Mouse (Mus musculus) stomach, postnatal 0 days (tissue): Measurements from ENCODE around the gene Rrad. TPM values are rescaled to one million over a fixed set of nuclear protein-coding genes. Genes with fewer than 3 reads are reported as not detected.
"Not testable (repeated sequence)": the region's sequence is repeated elsewhere in the genome, so short reads cannot be mapped to it uniquely, and the experiment has no call there.

Experiments
- ATAC-seq: fragments of 200-750 bp; cut with Nextera tagmentation; 2 replicates; pipeline ENCODE4 v1.8.0; 2017; ENCODE audit not compliant: low FRiP score, low TSS enrichment
- DNase-seq: peaks from one replicate; pipeline ENCODE4 v3.0.0-alpha.2; 2016; ENCODE audit warnings: low spot score
- H3K27ac ChIP-seq: fragments of 300-500 bp; sonication (generic); replicated peaks from 2 replicates; pipeline ENCODE4 v1.5.1; 2014; ENCODE audit warnings: mild to moderate bottlenecking, control low read depth
- H3K27me3 ChIP-seq: fragments of 300-500 bp; sonication (generic); 2 replicates; pipeline ENCODE4 v1.6.1; 2014; ENCODE audit warnings: low read length; ENCODE audit not compliant: control insufficient read depth, insufficient read depth
- H3K36me3 ChIP-seq: fragments of 300-500 bp; sonication (generic); 2 replicates; pipeline ENCODE4 v1.6.1; 2014; ENCODE audit warnings: low read length, mixed read lengths; ENCODE audit not compliant: control insufficient read depth, insufficient read depth
- H3K4me1 ChIP-seq: fragments of 300-500 bp; sonication (generic); replicated peaks from 2 replicates; pipeline ENCODE4 v1.6.1; 2014; ENCODE audit warnings: antibody characterized with exemption; ENCODE audit not compliant: control insufficient read depth, insufficient read depth
- H3K4me2 ChIP-seq: fragments of 300-500 bp; sonication (generic); replicated peaks from 2 replicates; pipeline ENCODE4 v1.6.1; 2014; ENCODE audit warnings: low read depth, mild to moderate bottlenecking, control low read depth, moderate library complexity
- H3K4me3 ChIP-seq: fragments of 300-500 bp; sonication (generic); 2 replicates; pipeline ENCODE4 v1.5.1; 2014; ENCODE audit warnings: low read depth, low read length, control low read depth
- H3K9ac ChIP-seq: fragments of 300-500 bp; sonication (generic); 2 replicates; pipeline ENCODE4 v1.6.1; 2014; ENCODE audit warnings: mild to moderate bottlenecking, low read length, control low read depth, mixed read lengths
- H3K9me3 ChIP-seq: fragments of 300-500 bp; sonication (generic); 2 replicates; pipeline ENCODE4 v1.6.1; 2016; ENCODE audit warnings: low read length; ENCODE audit not compliant: control insufficient read depth
- CTCF ChIP-seq: IDR thresholded peaks from 2 replicates; pipeline ENCODE4 v1.5.1; 2016; ENCODE audit warnings: antibody characterized with exemption, low read depth, mild to moderate bottlenecking, moderate library complexity
- EP300 ChIP-seq: optimal IDR thresholded peaks from 2 replicates; pipeline ENCODE3; 2016; ENCODE audit warnings: antibody characterized with exemption
- WGBS: fragments of 180-500 bp; shearing (Covaris S2); extraction: QIAGEN DNeasy Blood & Tissue Kit; methylation state at CpG from one replicate; pipeline ENCODE4 v1.1.7; 2014; 5-methylcytosine and 5-hydroxymethylcytosine counted together
- polyA plus RNA-seq: library from polyadenylated mRNA; unstranded; fragments of >200 nt; fragmentation: Nextera tagmentation; extraction: Ambion mirVana; gene quantifications from 2 replicates; pipeline ENCODE4 v1.2.1, GENCODE M21; 2015

The Rrad gene
- 10.3 and 12.8 TPM in 2 replicates for polyA plus RNA-seq

DNA sequence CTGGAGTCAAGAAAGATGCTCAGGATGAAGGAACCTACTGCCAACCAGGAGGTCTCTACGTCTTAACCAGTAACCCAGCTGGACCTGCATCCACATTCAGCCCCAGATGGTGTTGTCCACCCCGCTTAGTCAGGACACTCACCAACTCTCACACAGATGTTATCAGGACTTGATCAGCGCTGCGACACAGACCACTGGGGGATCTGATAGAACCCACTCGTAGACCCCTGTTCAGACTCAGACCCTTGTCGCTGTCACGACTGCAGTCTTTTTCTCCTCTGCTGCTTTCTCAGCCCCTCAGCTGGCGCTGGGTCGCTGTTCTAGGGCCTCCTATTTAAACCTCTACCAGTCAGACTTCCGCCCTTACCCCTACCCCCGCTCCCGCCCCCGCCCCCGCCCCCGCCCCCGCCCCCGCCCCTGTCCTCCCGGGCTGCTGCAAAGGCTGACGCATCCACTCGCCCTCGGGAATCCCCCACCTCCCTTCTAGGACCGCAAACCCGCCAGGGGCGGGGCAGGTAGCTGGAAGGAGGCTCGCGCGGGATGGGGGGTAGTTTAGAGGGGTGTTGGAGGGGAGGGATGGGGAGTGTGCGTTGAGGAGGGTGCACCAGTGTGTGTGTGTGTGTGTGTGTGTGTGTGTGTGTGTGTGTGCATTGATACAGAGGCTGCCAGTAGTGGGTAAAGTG lies at the start of gene Rrad:
Rrad (minus strand) TSS at position 347 of the 683 bp plus-strand sequence.
- no peaks in the 10 kb centered on the region for H3K36me3 ChIP-seq
- peak; percentile 57 for DNase-seq
- H3K27me3 ChIP-seq, result no peaks in the 10 kb centered on the region
- WGBS, result 2% methylated on average over 18 of the region's 28 CpGs
- H3K4me3 ChIP-seq, result peak within 1 kb of the TSS; percentile 42
- TF ChIP-seq CTCF (no peak), EP300 (no peak)
- H3K9me3 ChIP-seq, result no peaks in the 10 kb centered on the region
- H3K4me2 ChIP-seq, result peak within 1 kb of the TSS; percentile 58
- peak; percentile 49; the same call in 1 of the 2 replicates for ATAC-seq
- peak within 1 kb of the TSS; percentile 53 for H3K9ac ChIP-seq
- H3K4me1 ChIP-seq, result 0 out of 2 replicates have a peak, but pooled peaks cover 2% of the 10 kb centered on the region
- peak within 1 kb of the TSS; percentile 58 for H3K27ac ChIP-seq

DNA sequence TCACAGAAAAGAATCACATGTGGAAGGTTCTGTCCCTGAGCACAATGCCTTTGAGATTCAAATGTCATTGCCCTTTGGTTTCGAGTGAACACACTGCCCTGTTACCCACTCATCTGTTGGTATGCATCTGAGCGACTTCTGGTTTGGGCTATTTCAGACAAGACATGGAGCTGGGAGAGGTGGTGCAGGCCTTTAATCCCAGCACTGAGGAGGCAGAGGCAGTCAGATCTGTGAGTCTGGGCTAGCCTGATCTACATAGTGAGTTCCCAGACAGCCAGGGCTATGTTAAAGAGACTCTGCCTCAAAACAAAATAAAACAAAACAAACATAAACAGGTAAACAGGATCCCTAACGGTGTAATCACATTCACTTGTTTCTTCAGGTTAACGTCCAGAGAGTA lies 24.5 kb upstream of the Rrad start:
- Histone ChIP-seq H3K9me3 (no peaks in the 10 kb centered on the region), H3K4me2 (no peak overlapping the region), H3K4me1 (no peaks in the 10 kb centered on the region), H3K27ac (no peak overlapping the region), H3K27me3 (no peaks in the 10 kb centered on the region), H3K9ac (no peak overlapping the region), H3K36me3 (no peaks in the 10 kb centered on the region), H3K4me3 (no peak overlapping the region)
- WGBS, result 65% methylated on average over 4 of the region's 4 CpGs
- TF ChIP-seq CTCF (no peak), EP300 (no peak)
- ATAC-seq (no peak), DNase-seq (no peak)

DNA sequence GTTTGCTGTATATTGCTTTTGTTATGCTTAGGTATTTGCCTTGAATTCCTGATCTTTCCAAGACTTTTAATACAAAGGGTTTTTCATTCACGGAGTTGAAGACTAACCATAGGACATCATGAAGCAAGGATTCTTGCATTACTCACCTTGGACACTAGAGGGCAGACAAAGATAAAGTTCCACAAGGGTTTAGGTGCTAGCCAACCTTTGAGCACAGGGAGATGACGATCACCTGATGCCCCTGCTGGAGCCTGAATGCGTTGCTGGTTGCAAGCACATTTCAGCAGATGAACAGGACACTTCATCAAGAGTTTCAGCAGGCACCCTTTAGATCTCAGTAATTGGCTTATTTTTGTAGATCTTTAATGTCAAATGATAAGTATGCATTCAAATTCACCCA lies 23.9 kb upstream of the Rrad start:
- H3K4me3 ChIP-seq, result no peak overlapping the region
- H3K36me3 ChIP-seq, result no peaks in the 10 kb centered on the region
- DNase-seq, result peak; percentile 78
- TF ChIP-seq EP300, result no peak
- peak; percentile 98 for TF ChIP-seq CTCF
- H3K27ac ChIP-seq, result no peak overlapping the region
- no peaks in the 10 kb centered on the region for H3K4me1 ChIP-seq
- H3K27me3 ChIP-seq, result no peaks in the 10 kb centered on the region
- ATAC-seq, result peak; percentile 86
- H3K4me2 ChIP-seq, result no peak overlapping the region
- no peak overlapping the region for H3K9ac ChIP-seq
- WGBS, result under 1% methylated on average over 3 of the region's 3 CpGs
- no peaks in the 10 kb centered on the region for H3K9me3 ChIP-seq

DNA sequence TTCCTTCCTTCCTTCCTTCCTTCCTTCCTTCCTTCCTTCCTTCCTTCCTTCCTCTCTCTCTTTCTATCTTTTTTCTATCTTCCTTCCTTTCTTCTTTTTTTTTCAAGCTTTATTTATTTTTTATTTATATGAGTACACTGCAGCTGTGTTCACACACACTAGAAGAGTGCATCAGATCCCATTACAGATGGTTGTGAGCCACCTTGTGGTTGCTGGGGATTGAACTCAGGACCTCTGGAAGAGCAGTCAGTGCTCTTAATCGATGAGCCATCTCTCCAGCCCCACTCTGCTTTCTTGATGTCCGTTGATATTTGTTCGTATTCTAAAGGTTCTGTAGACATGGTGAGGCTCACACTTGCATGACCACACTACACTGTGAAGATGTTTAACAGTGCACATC lies 13.1 kb upstream of the Rrad start:
- H3K9ac ChIP-seq, H3K27me3 ChIP-seq, H3K4me2 ChIP-seq, DNase-seq, H3K27ac ChIP-seq, H3K4me1 ChIP-seq, H3K36me3 ChIP-seq, ATAC-seq, H3K9me3 ChIP-seq, H3K4me3 ChIP-seq: not testable (repeated sequence)
- WGBS, result 65% methylated on average over 3 of the region's 3 CpGs
- peak; percentile 47 for TF ChIP-seq CTCF

DNA sequence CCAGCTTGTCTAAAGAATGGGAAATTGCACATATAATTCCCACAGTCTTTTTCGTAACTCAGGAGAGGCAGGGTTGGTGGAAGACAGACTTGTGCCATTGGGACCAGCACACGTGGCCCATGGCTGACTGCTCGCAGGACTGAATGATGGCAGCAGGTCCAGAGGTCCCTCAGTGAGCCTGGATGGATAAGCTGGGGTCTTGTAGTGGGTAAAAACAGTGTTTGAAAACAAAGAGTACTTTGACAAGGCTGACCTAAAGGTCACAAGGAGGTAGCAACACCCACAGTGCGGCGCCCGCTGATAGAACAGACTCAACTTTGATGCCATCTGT lies 11.2 kb upstream of the Rrad start:
- Histone ChIP-seq H3K4me3 (peak overlapping the region; percentile 88), H3K9ac (peak overlapping the region; percentile 83), H3K27ac (peak overlapping the region; percentile 81; the same call in 1 of the 2 replicates), H3K36me3 (peaks cover 6% of the 10 kb centered on the region; the same call in 1 of the 2 replicates), H3K4me1 (0 out of 2 replicates have a peak, but pooled peaks cover 9% of the 10 kb centered on the region), H3K4me2 (peak overlapping the region; percentile 84), H3K27me3 (no peaks in the 10 kb centered on the region), H3K9me3 (no peaks in the 10 kb centered on the region)
- TF ChIP-seq EP300 (no peak), CTCF (no peak)
- no peak for ATAC-seq
- no peak for DNase-seq
- 74% methylated on average over 6 of the region's 6 CpGs for WGBS

DNA sequence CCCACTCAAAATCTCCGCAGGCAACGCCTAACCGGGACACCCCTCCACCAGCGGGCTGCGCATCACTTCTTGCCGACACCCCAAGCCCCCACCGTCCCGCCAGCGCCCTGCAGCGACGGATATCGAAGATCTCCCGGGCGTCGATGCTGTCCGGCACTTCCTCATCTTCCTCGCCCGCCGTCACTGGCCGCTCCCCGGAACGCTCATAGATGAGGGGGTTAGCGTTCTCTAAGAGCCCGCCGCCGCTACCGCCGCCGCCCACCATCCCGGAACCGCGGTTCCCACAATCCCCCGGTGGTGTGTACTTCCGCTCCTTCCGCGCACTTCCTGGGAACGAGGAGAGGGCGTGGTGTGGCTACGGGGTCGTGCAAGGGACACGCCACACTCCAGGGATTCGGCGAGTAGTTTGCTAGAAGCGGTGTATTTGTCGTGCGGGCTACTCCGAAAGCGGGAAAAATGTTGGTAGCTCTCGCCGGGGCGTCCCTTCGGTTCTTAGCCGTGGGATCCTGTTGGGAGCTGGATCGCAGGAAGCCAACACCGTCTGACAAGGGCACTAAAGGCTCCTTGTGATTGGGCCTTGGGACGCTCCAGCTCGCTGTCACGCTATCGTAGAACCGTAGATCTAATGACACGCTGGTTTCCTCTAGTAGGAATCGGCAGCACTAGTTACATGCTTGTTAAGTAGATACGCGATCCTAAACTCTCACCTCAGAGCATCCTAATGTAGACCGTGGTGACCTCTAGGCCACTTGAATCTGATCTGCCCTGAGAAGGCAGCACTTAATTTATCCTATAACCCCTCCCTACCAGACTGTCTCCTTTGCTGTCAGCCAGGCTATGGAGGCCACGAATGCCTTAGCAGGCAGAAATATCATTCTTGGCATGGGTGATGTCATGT lies 10.5 kb upstream of the Rrad start, which contains the start of gene Ciao2b:
Ciao2b (minus strand) TSS at position 540 of the 898 bp plus-strand sequence.
- Histone ChIP-seq H3K4me2 (peak within 1 kb of the TSS; percentile 84), H3K27ac (peak within 1 kb of the TSS; percentile 81), H3K4me3 (peak within 1 kb of the TSS; percentile 88), H3K9ac (peak within 1 kb of the TSS; percentile 83), H3K27me3 (no peaks in the 10 kb centered on the region), H3K4me1 (0 out of 2 replicates have a peak, but pooled peaks cover 9% of the 10 kb centered on the region), H3K36me3 (peaks cover 6% of the 10 kb centered on the region; the same call in 1 of the 2 replicates), H3K9me3 (no peaks in the 10 kb centered on the region)
- TF ChIP-seq EP300 (no peak), CTCF (no peak)
- under 1% methylated on average over 66 of the region's 66 CpGs for WGBS
- DNase-seq (peak; percentile 92), ATAC-seq (peak; percentile 90)
